Mouse (Mus musculus): Measurements from ENCODE around the gene Antxr1. TPM values are rescaled to one million over a fixed set of nuclear protein-coding genes. Genes with fewer than 3 reads are reported as not detected.
"Not testable (repeated sequence)": the region's sequence is repeated elsewhere in the genome, so short reads cannot be mapped to it uniquely, and the experiment has no call there.

The Antxr1 gene
- polyA plus RNA-seq, 1 experiment from 2014 or later, result 13.2 TPM

GRCm38 (mm10) chr6:87102421-87102911 lies 233.2 kb downstream of the Antxr1 start:
- Histone ChIP-seq H3K27me3 (ENCODE audit: control insufficient read depth, insufficient read depth, low read length) (no peaks in the 10 kb centered on the region), H3K9ac (ENCODE audit: low read length) (peak overlapping the region; percentile 7; the same call in 1 of the 2 replicates), H3K36me3 (ENCODE audit: control insufficient read depth, insufficient read depth, low read length) (no peaks in the 10 kb centered on the region), H3K27ac (replicated peaks; ENCODE audit: low read depth, low read length) (peak overlapping the region; percentile 21; the same call in 1 of the 2 replicates), H3K4me3 (ENCODE audit: low read depth, low read length) (no peak overlapping the region), H3K4me1 (ENCODE audit: control insufficient read depth, insufficient read depth, low read length) (peaks cover 14% of the 10 kb centered on the region), H3K4me2 (ENCODE audit: low read depth, severe bottlenecking) (no peak overlapping the region), H3K9me3 (ENCODE audit: control insufficient read depth, low read length) (no peaks in the 10 kb centered on the region)
- ATAC-seq (ENCODE audit: insufficient number of reproducible peaks, low FRiP score, low TSS enrichment, low read depth) (no peak), DNase-seq (ENCODE audit: low spot score) (no peak)
- 17% methylated on average over 7 of the region's 7 CpGs for WGBS

GRCm38 (mm10) chr6:87101955-87102353 lies 233.7 kb downstream of the Antxr1 start:
- WGBS, result 20% methylated on average over 4 of the region's 4 CpGs
- Histone ChIP-seq H3K4me1 (ENCODE audit: control insufficient read depth, insufficient read depth, low read length) (peaks cover 14% of the 10 kb centered on the region), H3K9ac (ENCODE audit: low read length) (no peak overlapping the region; the same call in 1 of the 2 replicates), H3K27me3 (ENCODE audit: control insufficient read depth, insufficient read depth, low read length) (no peaks in the 10 kb centered on the region), H3K4me2 (ENCODE audit: low read depth, severe bottlenecking) (no peak overlapping the region), H3K27ac (replicated peaks; ENCODE audit: low read depth, low read length) (no peak overlapping the region), H3K36me3 (ENCODE audit: control insufficient read depth, insufficient read depth, low read length) (no peaks in the 10 kb centered on the region), H3K4me3 (ENCODE audit: low read depth, low read length) (no peak overlapping the region), H3K9me3 (ENCODE audit: control insufficient read depth, low read length) (no peaks in the 10 kb centered on the region)
- peak; percentile 52; the same call in 1 of the 2 replicates for ATAC-seq (ENCODE audit: insufficient number of reproducible peaks, low FRiP score, low TSS enrichment, low read depth)
- DNase-seq (ENCODE audit: low spot score), result peak; percentile 40

- WGBS, result 11% methylated on average over 12 of the region's 12 CpGs
- peaks cover 14% of the 10 kb centered on the region for H3K4me1 ChIP-seq (ENCODE audit: control insufficient read depth, insufficient read depth, low read length)
- H3K27ac ChIP-seq (replicated peaks; ENCODE audit: low read depth, low read length), result no peak overlapping the region
- ATAC-seq (ENCODE audit: insufficient number of reproducible peaks, low FRiP score, low TSS enrichment, low read depth), result peak; percentile 20; the same call in 1 of the 2 replicates
- H3K9me3 ChIP-seq (ENCODE audit: control insufficient read depth, low read length), result no peaks in the 10 kb centered on the region
- H3K9ac ChIP-seq (ENCODE audit: low read length), result peak overlapping the region; percentile 55
- DNase-seq (ENCODE audit: low spot score), result peak; percentile 93
- H3K27me3 ChIP-seq (ENCODE audit: control insufficient read depth, insufficient read depth, low read length), result no peaks in the 10 kb centered on the region
- no peak overlapping the region for H3K4me3 ChIP-seq (ENCODE audit: low read depth, low read length)
- H3K36me3 ChIP-seq (ENCODE audit: control insufficient read depth, insufficient read depth, low read length), result no peaks in the 10 kb centered on the region
- peak overlapping the region; percentile 33 for H3K4me2 ChIP-seq (ENCODE audit: low read depth, severe bottlenecking)
Measured at GRCm38 (mm10) chr6:87101281-87101954, 234.2 kb downstream of the Antxr1 start.

- 83% methylated on average over 9 of the region's 9 CpGs for WGBS
- no peaks in the 10 kb centered on the region for H3K36me3 ChIP-seq (ENCODE audit: control insufficient read depth, insufficient read depth, low read length)
- no peaks in the 10 kb centered on the region for H3K9me3 ChIP-seq (ENCODE audit: control insufficient read depth, low read length)
- DNase-seq (ENCODE audit: low spot score) (no peak), ATAC-seq (ENCODE audit: insufficient number of reproducible peaks, low FRiP score, low TSS enrichment, low read depth) (no peak)
- H3K4me3 ChIP-seq (ENCODE audit: low read depth, low read length), result no peak overlapping the region
- H3K27ac ChIP-seq (replicated peaks; ENCODE audit: low read depth, low read length), result peak overlapping the region; percentile 10; the same call in 1 of the 2 replicates
- peaks cover 14% of the 10 kb centered on the region for H3K4me1 ChIP-seq (ENCODE audit: control insufficient read depth, insufficient read depth, low read length)
- H3K4me2 ChIP-seq (ENCODE audit: low read depth, severe bottlenecking), result no peak overlapping the region
- H3K27me3 ChIP-seq (ENCODE audit: control insufficient read depth, insufficient read depth, low read length), result no peaks in the 10 kb centered on the region
- no peak overlapping the region for H3K9ac ChIP-seq (ENCODE audit: low read length)
Measured at GRCm38 (mm10) chr6:87100297-87101020, 235.2 kb downstream of the Antxr1 start.

GRCm38 (mm10) chr6:87099671-87100296 lies 235.8 kb downstream of the Antxr1 start:
- Histone ChIP-seq H3K27me3 (ENCODE audit: control insufficient read depth, insufficient read depth, low read length) (no peaks in the 10 kb centered on the region), H3K27ac (replicated peaks; ENCODE audit: low read depth, low read length) (peak overlapping the region; percentile 10; the same call in 1 of the 2 replicates), H3K9me3 (ENCODE audit: control insufficient read depth, low read length) (no peaks in the 10 kb centered on the region), H3K9ac (ENCODE audit: low read length) (no peak overlapping the region), H3K4me1 (ENCODE audit: control insufficient read depth, insufficient read depth, low read length) (peaks cover 14% of the 10 kb centered on the region), H3K4me2 (ENCODE audit: low read depth, severe bottlenecking) (no peak overlapping the region), H3K4me3 (ENCODE audit: low read depth, low read length) (no peak overlapping the region), H3K36me3 (ENCODE audit: control insufficient read depth, insufficient read depth, low read length) (no peaks in the 10 kb centered on the region)
- 81% methylated on average over 7 of the region's 7 CpGs for WGBS
- no peak for DNase-seq (ENCODE audit: low spot score)
- no peak for ATAC-seq (ENCODE audit: insufficient number of reproducible peaks, low FRiP score, low TSS enrichment, low read depth)

- no peaks in the 10 kb centered on the region for H3K9me3 ChIP-seq (ENCODE audit: control insufficient read depth, low read length)
- no peak for ATAC-seq (ENCODE audit: insufficient number of reproducible peaks, low FRiP score, low TSS enrichment, low read depth)
- H3K4me3 ChIP-seq (ENCODE audit: low read depth, low read length), result no peak overlapping the region
- no peak overlapping the region for H3K4me2 ChIP-seq (ENCODE audit: low read depth, severe bottlenecking)
- H3K36me3 ChIP-seq (ENCODE audit: control insufficient read depth, insufficient read depth, low read length), result no peaks in the 10 kb centered on the region
- DNase-seq (ENCODE audit: low spot score), result no peak
- H3K27me3 ChIP-seq (ENCODE audit: control insufficient read depth, insufficient read depth, low read length), result no peaks in the 10 kb centered on the region
- WGBS, result 31% methylated on average over 3 of the region's 3 CpGs
- H3K9ac ChIP-seq (ENCODE audit: low read length), result no peak overlapping the region
- H3K4me1 ChIP-seq (ENCODE audit: control insufficient read depth, insufficient read depth, low read length), result peaks cover 14% of the 10 kb centered on the region
- H3K27ac ChIP-seq (replicated peaks; ENCODE audit: low read depth, low read length), result no peak overlapping the region
Measured at GRCm38 (mm10) chr6:87099261-87099660, 236.4 kb downstream of the Antxr1 start.

- 92% methylated on average over 8 of the region's 8 CpGs for WGBS
- not testable (repeated sequence) for H3K9me3 ChIP-seq (ENCODE audit: control insufficient read depth, low read length); H3K4me2 ChIP-seq (ENCODE audit: low read depth, severe bottlenecking); H3K4me3 ChIP-seq (ENCODE audit: low read depth, low read length); H3K27ac ChIP-seq (replicated peaks; ENCODE audit: low read depth, low read length); H3K36me3 ChIP-seq (ENCODE audit: control insufficient read depth, insufficient read depth, low read length); H3K27me3 ChIP-seq (ENCODE audit: control insufficient read depth, insufficient read depth, low read length); DNase-seq (ENCODE audit: low spot score); H3K4me1 ChIP-seq (ENCODE audit: control insufficient read depth, insufficient read depth, low read length); ATAC-seq (ENCODE audit: insufficient number of reproducible peaks, low FRiP score, low TSS enrichment, low read depth); H3K9ac ChIP-seq (ENCODE audit: low read length)
Measured at GRCm38 (mm10) chr6:87093631-87094030, 242.0 kb downstream of the Antxr1 start.

- H3K27me3 ChIP-seq (ENCODE audit: control insufficient read depth, insufficient read depth, low read length), result no peaks in the 10 kb centered on the region
- no peak for ATAC-seq (ENCODE audit: insufficient number of reproducible peaks, low FRiP score, low TSS enrichment, low read depth)
- no peak for DNase-seq (ENCODE audit: low spot score)
- no peak overlapping the region for H3K9ac ChIP-seq (ENCODE audit: low read length)
- no peaks in the 10 kb centered on the region for H3K9me3 ChIP-seq (ENCODE audit: control insufficient read depth, low read length)
- no peak overlapping the region for H3K4me3 ChIP-seq (ENCODE audit: low read depth, low read length)
- 82% methylated on average over 5 of the region's 5 CpGs for WGBS
- no peak overlapping the region for H3K4me2 ChIP-seq (ENCODE audit: low read depth, severe bottlenecking)
- H3K36me3 ChIP-seq (ENCODE audit: control insufficient read depth, insufficient read depth, low read length), result peaks cover 4% of the 10 kb centered on the region
- H3K27ac ChIP-seq (replicated peaks; ENCODE audit: low read depth, low read length), result no peak overlapping the region
- no peaks in the 10 kb centered on the region for H3K4me1 ChIP-seq (ENCODE audit: control insufficient read depth, insufficient read depth, low read length)
Measured at GRCm38 (mm10) chr6:87092476-87092875, 243.1 kb downstream of the Antxr1 start.
